Mouse (Mus musculus) lung, embryonic 16.5 days (tissue): Measurements from ENCODE around the gene Ppp1r14c. TPM values are rescaled to one million over a fixed set of nuclear protein-coding genes. Genes with fewer than 3 reads are reported as not detected.
"Not testable (repeated sequence)": the region's sequence is repeated elsewhere in the genome, so short reads cannot be mapped to it uniquely, and the experiment has no call there.

ENCODE experiments used
- ATAC-seq: fragments of 200-750 bp; cut with Nextera tagmentation; 2 replicates; pipeline ENCODE4 v1.8.0; 2017; ENCODE audit warnings: low read depth, mild to moderate bottlenecking, moderate library complexity
- H3K27ac ChIP-seq: fragments of 300-500 bp; sonication (generic); 2 replicates; pipeline ENCODE4 v1.5.1; 2014; ENCODE audit warnings: mild to moderate bottlenecking, control low read depth, low read length
- H3K27me3 ChIP-seq: fragments of 300-500 bp; sonication (generic); 2 replicates; pipeline ENCODE4 v1.6.1; 2014; ENCODE audit warnings: low read depth, low read length, mixed read lengths; ENCODE audit not compliant: control insufficient read depth, insufficient read depth
- H3K36me3 ChIP-seq: fragments of 300-500 bp; sonication (generic); 2 replicates; pipeline ENCODE4 v1.6.1; 2014; ENCODE audit warnings: low read length; ENCODE audit not compliant: control insufficient read depth, insufficient read depth
- H3K4me1 ChIP-seq: fragments of 300-500 bp; sonication (generic); replicated peaks from 2 replicates; pipeline ENCODE4 v1.6.1; 2014; ENCODE audit warnings: low read length, mixed read lengths; ENCODE audit not compliant: control insufficient read depth, insufficient read depth
- H3K4me2 ChIP-seq: fragments of 300-500 bp; sonication (generic); 2 replicates; pipeline ENCODE4 v1.6.1; 2014; ENCODE audit warnings: low read depth, low read length, control low read depth
- H3K4me3 ChIP-seq: fragments of 300-500 bp; sonication (generic); 2 replicates; pipeline ENCODE4 v1.5.1; 2014; ENCODE audit warnings: mild to moderate bottlenecking, low read length, control low read depth
- H3K9ac ChIP-seq: fragments of 300-500 bp; sonication (generic); 2 replicates; pipeline ENCODE4 v1.6.1; 2014; ENCODE audit warnings: low read length, control low read depth
- H3K9me3 ChIP-seq: fragments of 300-500 bp; sonication (generic); 2 replicates; pipeline ENCODE4 v1.6.1; 2016; ENCODE audit warnings: low read length; ENCODE audit not compliant: control insufficient read depth
- WGBS: fragments of 180-500 bp; shearing (Covaris S2); extraction: QIAGEN DNeasy Blood & Tissue Kit; methylation state at CpG from one replicate; pipeline ENCODE4 v1.1.7; 2014; 5-methylcytosine and 5-hydroxymethylcytosine counted together
- polyA plus RNA-seq: library from polyadenylated mRNA; unstranded; fragments of >200 nt; fragmentation: Nextera tagmentation; extraction: Ambion mirVana; gene quantifications from 2 replicates; pipeline ENCODE4 v1.2.1, GENCODE M21; 2015

Gene Ppp1r14c
- polyA plus RNA-seq, 1 experiment from 2014 or later: 125 TPM

- H3K4me2 ChIP-seq: no peak overlapping the region
- no peaks in the 10 kb centered on the region for H3K27me3 ChIP-seq
- no peak for ATAC-seq
- H3K9me3 ChIP-seq: no peaks in the 10 kb centered on the region
- H3K4me1 ChIP-seq: no peaks in the 10 kb centered on the region
- H3K4me3 ChIP-seq: no peak overlapping the region
- no peak overlapping the region for H3K27ac ChIP-seq
- no peaks in the 10 kb centered on the region for H3K36me3 ChIP-seq
- WGBS: 77% methylated on average over 1 of the region's 1 CpGs
- no peak overlapping the region for H3K9ac ChIP-seq
Observed at GRCm38 (mm10) chr10:3479772-3480171, 113.9 kb downstream of the Ppp1r14c start.

GRCm38 (mm10) chr10:3490052-3490451 is 124.2 kb downstream of the Ppp1r14c start:
- 68% methylated on average over 3 of the region's 3 CpGs for WGBS
- H3K27ac ChIP-seq: no peak overlapping the region
- H3K27me3 ChIP-seq: no peaks in the 10 kb centered on the region
- H3K4me2 ChIP-seq: no peak overlapping the region
- no peak overlapping the region for H3K4me3 ChIP-seq
- H3K9me3 ChIP-seq: no peaks in the 10 kb centered on the region
- ATAC-seq: no peak
- no peak overlapping the region for H3K9ac ChIP-seq
- H3K4me1 ChIP-seq: no peaks in the 10 kb centered on the region
- H3K36me3 ChIP-seq: no peaks in the 10 kb centered on the region

- H3K4me1 ChIP-seq: no peaks in the 10 kb centered on the region
- WGBS: 63% methylated on average over 2 of the region's 2 CpGs
- H3K4me2 ChIP-seq: no peak overlapping the region
- no peaks in the 10 kb centered on the region for H3K36me3 ChIP-seq
- H3K9me3 ChIP-seq: no peaks in the 10 kb centered on the region
- H3K27me3 ChIP-seq: no peaks in the 10 kb centered on the region
- ATAC-seq: no peak
- no peak overlapping the region for H3K4me3 ChIP-seq
- no peak overlapping the region for H3K27ac ChIP-seq
- H3K9ac ChIP-seq: no peak overlapping the region
Observed at GRCm38 (mm10) chr10:3496791-3497190, 130.9 kb downstream of the Ppp1r14c start.

- not testable (repeated sequence) for H3K27me3 ChIP-seq
Observed at GRCm38 (mm10) chr10:3500846-3501245, 135.0 kb downstream of the Ppp1r14c start.

GRCm38 (mm10) chr10:3507484-3508221 is 141.8 kb downstream of the Ppp1r14c start:
- Histone ChIP-seq H3K9ac (no peak overlapping the region), H3K36me3 (no peaks in the 10 kb centered on the region), H3K4me1 (peaks cover 28% of the 10 kb centered on the region), H3K27me3 (no peaks in the 10 kb centered on the region), H3K4me3 (no peak overlapping the region), H3K9me3 (no peaks in the 10 kb centered on the region), H3K27ac (peak overlapping the region; percentile 32), H3K4me2 (no peak overlapping the region)
- ATAC-seq: peak; percentile 83
- WGBS: 26% methylated on average over 8 of the region's 8 CpGs

More at GRCm38 (mm10) chr10:3500846-3501245, 135.0 kb downstream of the Ppp1r14c start:
- H3K4me2 ChIP-seq, ATAC-seq, H3K9ac ChIP-seq, H3K4me1 ChIP-seq, H3K36me3 ChIP-seq, H3K4me3 ChIP-seq, H3K9me3 ChIP-seq, H3K27ac ChIP-seq: not testable (repeated sequence)
- whole genome bisulfite sequencing: 84% methylated on average over 6 of the region's 6 CpGs

GRCm38 (mm10) chr10:3508222-3508588 is 142.3 kb downstream of the Ppp1r14c start:
- H3K36me3 ChIP-seq: no peaks in the 10 kb centered on the region
- no peaks in the 10 kb centered on the region for H3K9me3 ChIP-seq
- H3K4me2 ChIP-seq: no peak overlapping the region
- H3K4me3 ChIP-seq: no peak overlapping the region
- no peak overlapping the region for H3K9ac ChIP-seq
- WGBS: 46% methylated on average over 2 of the region's 2 CpGs
- no peaks in the 10 kb centered on the region for H3K27me3 ChIP-seq
- H3K27ac ChIP-seq: peak overlapping the region; percentile 32
- H3K4me1 ChIP-seq: peaks cover 28% of the 10 kb centered on the region
- ATAC-seq: no peak

GRCm38 (mm10) chr10:3508746-3509145 is 142.9 kb downstream of the Ppp1r14c start:
- no peak overlapping the region for H3K9ac ChIP-seq
- H3K4me3 ChIP-seq: no peak overlapping the region
- no peaks in the 10 kb centered on the region for H3K27me3 ChIP-seq
- ATAC-seq: no peak
- no peaks in the 10 kb centered on the region for H3K9me3 ChIP-seq
- peaks cover 28% of the 10 kb centered on the region for H3K4me1 ChIP-seq
- no peak overlapping the region for H3K27ac ChIP-seq
- H3K36me3 ChIP-seq: no peaks in the 10 kb centered on the region
- no peak overlapping the region for H3K4me2 ChIP-seq
- WGBS: 44% methylated on average over 2 of the region's 2 CpGs

GRCm38 (mm10) chr10:3509663-3510277 is 143.9 kb downstream of the Ppp1r14c start:
- peak overlapping the region; percentile 18; the same call in 1 of the 2 replicates for H3K27ac ChIP-seq
- no peaks in the 10 kb centered on the region for H3K36me3 ChIP-seq
- WGBS: 48% methylated on average over 7 of the region's 7 CpGs
- H3K4me1 ChIP-seq: peaks cover 33% of the 10 kb centered on the region
- no peak overlapping the region for H3K4me2 ChIP-seq
- H3K27me3 ChIP-seq: no peaks in the 10 kb centered on the region
- 0 out of 2 replicates have a peak, but pooled peaks have one; percentile 16 for ATAC-seq
- no peak overlapping the region for H3K9ac ChIP-seq
- no peak overlapping the region for H3K4me3 ChIP-seq
- H3K9me3 ChIP-seq: no peaks in the 10 kb centered on the region

GRCm38 (mm10) chr10:3510486-3510885 is 144.6 kb downstream of the Ppp1r14c start:
- Histone ChIP-seq H3K36me3 (no peaks in the 10 kb centered on the region), H3K9ac (no peak overlapping the region), H3K27ac (peak overlapping the region; percentile 18; the same call in 1 of the 2 replicates), H3K27me3 (no peaks in the 10 kb centered on the region), H3K4me3 (no peak overlapping the region), H3K4me1 (peaks cover 33% of the 10 kb centered on the region), H3K4me2 (no peak overlapping the region), H3K9me3 (no peaks in the 10 kb centered on the region)
- 41% methylated on average over 3 of the region's 3 CpGs for WGBS
- no peak for ATAC-seq
